Mouse (Mus musculus) MEL (cell line): ENCODE results near the gene Magi3.

ENCODE experiments used
- CTCF ChIP-seq, 3 experiments: IDR thresholded peaks in 2 of 3; conservative IDR thresholded peaks in 1 of 3; 2 replicates each; pipeline ENCODE4 v1.5.1; 2011 to 2012; ENCODE audit warnings: low read length in 3 of 3, low read depth in 2 of 3, mild to moderate bottlenecking in 2 of 3, improper control_type of control experiment in 1 of 3, inconsistent platforms in 1 of 3, mixed read lengths in 1 of 3, moderate library complexity in 1 of 3; ENCODE audit not compliant: control insufficient read depth in 1 of 3, insufficient read depth in 1 of 3, poor library complexity in 1 of 3, severe bottlenecking in 1 of 3
- EP300 ChIP-seq, 2 experiments: IDR thresholded peaks; 2 replicates each; pipeline ENCODE4 v1.6.1; 2011; ENCODE audit warnings: improper control_type of control experiment in 2 of 2, low read length in 2 of 2, low read depth in 1 of 2, mild to moderate bottlenecking in 1 of 2
- MAZ ChIP-seq: IDR thresholded peaks from 2 replicates; pipeline ENCODE4 v1.6.1; 2012; ENCODE audit warnings: low read depth, mild to moderate bottlenecking, inconsistent platforms, low read length, improper control_type of control experiment
- MXI1 ChIP-seq: IDR thresholded peaks from 2 replicates; pipeline ENCODE4 v1.6.1; 2011; ENCODE audit warnings: mild to moderate bottlenecking, low read depth, low read length, improper control_type of control experiment
- SMC3 ChIP-seq: IDR thresholded peaks from 2 replicates; pipeline ENCODE4 v1.6.1; 2011; ENCODE audit warnings: low read depth, low read length, improper control_type of control experiment
- TAL1 ChIP-seq: IDR thresholded peaks from 2 replicates; pipeline ENCODE4 v1.6.1; 2012; ENCODE audit warnings: mild to moderate bottlenecking, inconsistent platforms, low read length, moderate library complexity, mixed read lengths
- ZC3H11A ChIP-seq: IDR thresholded peaks from 2 replicates; pipeline ENCODE4 v1.6.1; 2012; ENCODE audit warnings: low read depth, mild to moderate bottlenecking, inconsistent platforms, low read length, improper control_type of control experiment

DNA sequence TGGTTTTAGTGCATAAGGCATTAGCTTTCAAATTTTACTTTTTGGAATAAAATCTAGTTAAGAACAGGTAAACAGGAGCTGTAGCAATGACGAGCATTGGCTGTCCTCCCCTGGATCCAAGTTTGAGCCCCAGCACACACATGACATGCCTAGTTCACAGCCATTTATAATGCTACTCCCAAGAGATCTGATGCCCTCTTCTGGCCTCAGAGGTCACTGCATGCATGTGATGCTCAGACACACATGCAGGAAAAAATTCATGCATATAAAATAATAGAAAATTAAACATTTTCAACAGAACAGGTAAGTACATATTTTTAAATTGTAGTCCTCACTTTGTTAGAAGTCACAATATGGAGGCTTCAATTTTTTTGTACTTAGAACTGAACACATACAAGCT lies 115.2 kb downstream of the Magi3 start:
- TF ChIP-seq SMC3 (peak; percentile 79), EP300 (IDR thresholded peaks at IDR 0.05; ENCODE audit: low read depth in 1 of 2, low read length in 2 of 2) (no peak), CTCF (IDR thresholded peaks at IDR 0.05 in 2 of 3, conservative IDR thresholded peaks at IDR 0.05 in 1 of 3; ENCODE audit: control insufficient read depth in 1 of 3, insufficient read depth in 1 of 3, low read depth in 2 of 3, low read length in 3 of 3, poor library complexity in 1 of 3, severe bottlenecking in 1 of 3) (peak; percentile 55 to 77 (median 60)), TAL1 (no peak), ZC3H11A (peak; percentile 49), MAZ (no peak), MXI1 (no peak)
